Mouse (Mus musculus) MEL (cell line): ENCODE data around the gene Ncbp1. TPM values are rescaled to one million over a fixed set of nuclear protein-coding genes. Genes with fewer than 3 reads are reported as not detected.
A peak's percentile ranks its signal among the peaks of the same experiment; 100 is the strongest.

Experiments
- DNase-seq: peaks from one replicate; pipeline ENCODE4 v3.0.0; 2011; ENCODE audit warnings: low read depth, low spot score
- H3K27ac ChIP-seq: 2 replicates; pipeline ENCODE4 v1.5.1; 2012; ENCODE audit warnings: low read depth, mild to moderate bottlenecking, control low read depth, low read length, moderate library complexity; ENCODE audit not compliant: control insufficient read depth
- H3K27me3 ChIP-seq, 2 experiments: fragments of 150-350 bp in 1 of 2; sonication (generic) in 1 of 2; 2 replicates each; pipeline ENCODE4 v1.6.1; 2012; ENCODE audit warnings: low read length in 2 of 2, mild to moderate bottlenecking in 2 of 2, improper control_type of control experiment in 1 of 2, moderate library complexity in 1 of 2; ENCODE audit not compliant: insufficient read depth in 2 of 2, control insufficient read depth in 1 of 2
- H3K36me3 ChIP-seq, 2 experiments: 2 replicates each; pipeline ENCODE4 v1.6.1; 2012 to 2014; ENCODE audit warnings: low read length in 2 of 2, improper control_type of control experiment in 1 of 2, inconsistent platforms in 1 of 2, mild to moderate bottlenecking in 1 of 2; ENCODE audit not compliant: insufficient read depth in 2 of 2, control insufficient read depth in 1 of 2
- H3K4me1 ChIP-seq, 2 experiments: fragments of 150-350 bp in 1 of 2; sonication (generic) in 1 of 2; 2 replicates each; pipeline ENCODE4 v1.6.1; 2012; ENCODE audit warnings: low read length in 2 of 2, improper control_type of control experiment in 1 of 2, mild to moderate bottlenecking in 1 of 2; ENCODE audit not compliant: insufficient read depth in 2 of 2, control insufficient read depth in 1 of 2
- H3K4me3 ChIP-seq, 2 experiments: fragments of 150-350 bp in 1 of 2; sonication (generic) in 1 of 2; 2 replicates each; pipeline ENCODE4 v1.5.1; 2012; ENCODE audit warnings: low read depth in 2 of 2, low read length in 2 of 2, mild to moderate bottlenecking in 2 of 2, moderate library complexity in 2 of 2, control low read depth in 1 of 2, improper control_type of control experiment in 1 of 2; ENCODE audit not compliant: control insufficient read depth in 1 of 2, insufficient read depth in 1 of 2
- H3K79me2 ChIP-seq: 2 replicates; pipeline ENCODE4 v1.6.1; 2012; ENCODE audit warnings: mild to moderate bottlenecking, low read length, moderate library complexity; ENCODE audit not compliant: control insufficient read depth, poor library complexity, insufficient read depth
- H3K9ac ChIP-seq: 2 replicates; pipeline ENCODE4 v1.6.1; 2012; ENCODE audit warnings: low read depth, mild to moderate bottlenecking, control low read depth, low read length, moderate library complexity; ENCODE audit not compliant: control insufficient read depth, poor library complexity, severe bottlenecking
- H3K9me3 ChIP-seq: fragments of 150-350 bp; sonication (generic); replicated peaks from 2 replicates; pipeline ENCODE4 v1.6.1; 2012; ENCODE audit warnings: mild to moderate bottlenecking, low read length, improper control_type of control experiment, moderate library complexity; ENCODE audit not compliant: insufficient read depth
- BHLHE40 ChIP-seq: IDR thresholded peaks from 2 replicates; pipeline ENCODE4 v1.6.1; 2012; ENCODE audit warnings: low read depth, mild to moderate bottlenecking, inconsistent platforms, low read length, improper control_type of control experiment, borderline replicate concordance
- CHD1 ChIP-seq: IDR thresholded peaks from 2 replicates; pipeline ENCODE4 v1.6.1; 2012; ENCODE audit warnings: low read depth, mild to moderate bottlenecking, inconsistent platforms, low read length, improper control_type of control experiment
- CHD2 ChIP-seq: IDR thresholded peaks from 2 replicates; pipeline ENCODE4 v1.6.1; 2011; ENCODE audit warnings: low read length, improper control_type of control experiment
- CTCF ChIP-seq, 3 experiments: IDR thresholded peaks in 2 of 3; conservative IDR thresholded peaks in 1 of 3; 2 replicates each; pipeline ENCODE4 v1.5.1; 2011 to 2012; ENCODE audit warnings: low read length in 3 of 3, low read depth in 2 of 3, mild to moderate bottlenecking in 2 of 3, improper control_type of control experiment in 1 of 3, inconsistent platforms in 1 of 3, mixed read lengths in 1 of 3, moderate library complexity in 1 of 3; ENCODE audit not compliant: control insufficient read depth in 1 of 3, insufficient read depth in 1 of 3, poor library complexity in 1 of 3, severe bottlenecking in 1 of 3
- GABPA ChIP-seq: IDR thresholded peaks from 2 replicates; pipeline ENCODE4 v1.6.1; 2012; ENCODE audit warnings: low read depth, mild to moderate bottlenecking, inconsistent platforms, low read length, improper control_type of control experiment, moderate library complexity
- KAT2A ChIP-seq: conservative IDR thresholded peaks from 2 replicates; pipeline ENCODE4 v1.6.1; 2012; ENCODE audit warnings: low read depth, low read length, improper control_type of control experiment, inconsistent platforms
- MAX ChIP-seq: IDR thresholded peaks from 2 replicates; pipeline ENCODE4 v1.6.1; 2011; ENCODE audit warnings: low read length, improper control_type of control experiment
- MAZ ChIP-seq: IDR thresholded peaks from 2 replicates; pipeline ENCODE4 v1.6.1; 2012; ENCODE audit warnings: low read depth, mild to moderate bottlenecking, inconsistent platforms, low read length, improper control_type of control experiment
- MEF2A ChIP-seq: IDR thresholded peaks from 2 replicates; pipeline ENCODE4 v1.6.1; 2014; ENCODE audit warnings: low read depth, mild to moderate bottlenecking, inconsistent platforms, low read length, improper control_type of control experiment; ENCODE audit not compliant: poor library complexity, insufficient replicate concordance, severe bottlenecking; ENCODE audit errors: extremely low read depth
- NELFE ChIP-seq: IDR thresholded peaks from 2 replicates; pipeline ENCODE4 v1.6.1; 2011; ENCODE audit warnings: low read depth, low read length, improper control_type of control experiment
- POLR2A ChIP-seq, 2 experiments: IDR thresholded peaks; 2 replicates each; pipeline ENCODE4 v1.6.1; 2011 to 2012; ENCODE audit warnings: low read length in 2 of 2, mild to moderate bottlenecking in 2 of 2, control low read depth in 1 of 2, improper control_type of control experiment in 1 of 2, low read depth in 1 of 2, moderate library complexity in 1 of 2; ENCODE audit not compliant: control insufficient read depth in 1 of 2, insufficient read depth in 1 of 2, poor library complexity in 1 of 2
- POLR2AphosphoS2 ChIP-seq: IDR thresholded peaks from 2 replicates; pipeline ENCODE4 v1.6.1; 2011; ENCODE audit warnings: low read length, improper control_type of control experiment
- POLR2AphosphoS5 ChIP-seq: IDR thresholded peaks from 2 replicates; pipeline ENCODE4 v1.6.1; 2012; ENCODE audit warnings: low read depth, borderline replicate concordance, mild to moderate bottlenecking, inconsistent platforms, low read length, moderate library complexity, mixed read lengths
- RAD21 ChIP-seq: IDR thresholded peaks from 2 replicates; pipeline ENCODE4 v1.6.1; 2011; ENCODE audit warnings: mild to moderate bottlenecking, low read depth, low read length, improper control_type of control experiment
- SMC3 ChIP-seq: IDR thresholded peaks from 2 replicates; pipeline ENCODE4 v1.6.1; 2011; ENCODE audit warnings: low read depth, low read length, improper control_type of control experiment
- TBP ChIP-seq: IDR thresholded peaks from 2 replicates; pipeline ENCODE4 v1.8.0; 2011; ENCODE audit warnings: low read depth, low read length, improper control_type of control experiment
- UBTF ChIP-seq: IDR thresholded peaks from 2 replicates; pipeline ENCODE4 v1.6.1; 2012; ENCODE audit warnings: low read depth, mild to moderate bottlenecking, inconsistent platforms, low read length, improper control_type of control experiment, moderate library complexity, borderline replicate concordance; ENCODE audit not compliant: insufficient read depth
- ZC3H11A ChIP-seq: IDR thresholded peaks from 2 replicates; pipeline ENCODE4 v1.6.1; 2012; ENCODE audit warnings: low read depth, mild to moderate bottlenecking, inconsistent platforms, low read length, improper control_type of control experiment
- polyA plus RNA-seq, 2 experiments: library from polyadenylated mRNA; stranded (reverse) in 1 of 2; unstranded in 1 of 2; fragments of >175 nt in 1 of 2; fragments of >200 nt in 1 of 2; gene quantifications; 2 replicates each; pipeline versions ENCODE4 v1.2.1 to v1.2.4; 2012; ENCODE audit warnings: low replicate concordance in 2 of 2, low read depth in 1 of 2; ENCODE audit not compliant: insufficient read length in 2 of 2, insufficient read depth in 1 of 2, missing spikeins in 1 of 2
- total RNA-seq: library from RNA; depleted of rRNA; stranded (reverse); fragments of 300-350 nt; gene quantifications from 2 replicates; pipeline ENCODE4 v1.2.3, GENCODE M21; 2012

The Ncbp1 gene
- total and polyA plus RNA-seq, 3 experiments: 86.6 to 106 TPM; not detected in 1

- H3K4me1 ChIP-seq: peaks cover 0 to 12% of the 10 kb centered on the region in 2 experiments; a peak in 1 of 4 replicates
- no peak for DNase-seq
- no peaks in the 10 kb centered on the region for H3K27me3 ChIP-seq
- H3K9me3 ChIP-seq: no peaks in the 10 kb centered on the region
- no peak for TF ChIP-seq BHLHE40
- TF ChIP-seq CHD1: no peak
- TF ChIP-seq MAX: no peak
- TF ChIP-seq MEF2A: no peak
- TF ChIP-seq GABPA: no peak
- no peak for TF ChIP-seq POLR2AphosphoS5
- TF ChIP-seq KAT2A: no peak
- no peak for TF ChIP-seq NELFE
- TF ChIP-seq MAZ: no peak
- no peak for TF ChIP-seq ZC3H11A
- no peak for TF ChIP-seq POLR2AphosphoS2
- TF ChIP-seq TBP: no peak
- TF ChIP-seq POLR2A (IDR thresholded peaks at IDR 0.05; ENCODE audit: control insufficient read depth in 1 of 2, insufficient read depth in 1 of 2, low read depth in 1 of 2, low read length in 2 of 2, poor library complexity in 1 of 2): no peak
- TF ChIP-seq SMC3: no peak
- TF ChIP-seq, all 39 proteins: peak for 0
- H3K9ac ChIP-seq: no peak overlapping the region
- peaks cover 0 to 4% of the 10 kb centered on the region in 2 experiments; a peak in 2 of 4 replicates for H3K36me3 ChIP-seq
- H3K79me2 ChIP-seq: no peaks in the 10 kb centered on the region
- no peak overlapping the region for H3K4me3 ChIP-seq
- H3K27ac ChIP-seq: no peak overlapping the region
These were observed 48.8 kb upstream of the Ncbp1 start for GRCm38 (mm10) chr4:46089524-46090125.

- Histone ChIP-seq H3K9me3 (no peaks in the 10 kb centered on the region), H3K36me3 (peaks cover 0 to 3% of the 10 kb centered on the region in 2 experiments; a peak in 2 of 4 replicates), H3K4me1 (peaks cover 0 to 10% of the 10 kb centered on the region in 2 experiments; a peak in 1 of 4 replicates), H3K27me3 (no peaks in the 10 kb centered on the region), H3K27ac (no peak overlapping the region), H3K4me3 (no peak overlapping the region), H3K79me2 (no peaks in the 10 kb centered on the region), H3K9ac (no peak overlapping the region)
- peak; percentile 30 for DNase-seq
- TF ChIP-seq UBTF: no peak
- no peak for TF ChIP-seq RAD21
- TF ChIP-seq SMC3: no peak
- no peak for TF ChIP-seq GABPA
- TF ChIP-seq CTCF (IDR thresholded peaks at IDR 0.05 in 2 of 3, conservative IDR thresholded peaks at IDR 0.05 in 1 of 3; ENCODE audit: control insufficient read depth in 1 of 3, insufficient read depth in 1 of 3, low read depth in 2 of 3, low read length in 3 of 3, poor library complexity in 1 of 3, severe bottlenecking in 1 of 3): no peak
- no peak for TF ChIP-seq CHD2
- no peak for TF ChIP-seq MAZ
These were observed 45.9 kb upstream of the Ncbp1 start for GRCm38 (mm10) chr4:46092429-46093076.
